Mouse (Mus musculus) CH12.LX (cell line): ENCODE results near the gene Bsdc1. TPM values are rescaled to one million over a fixed set of nuclear protein-coding genes. Genes with fewer than 3 reads are reported as not detected.

Source experiments
- DNase-seq: peaks from one replicate; pipeline ENCODE4 v3.0.0-alpha.2; 2013; ENCODE audit errors: extremely low read depth
- H3K27ac ChIP-seq: 2 replicates; pipeline ENCODE4 v1.5.1; 2012; ENCODE audit warnings: low read depth, mild to moderate bottlenecking, control low read depth, moderate library complexity; ENCODE audit not compliant: insufficient read depth
- H3K27me3 ChIP-seq: replicated peaks from 2 replicates; pipeline ENCODE3; 2012; ENCODE audit warnings: inconsistent platforms
- H3K36me3 ChIP-seq, 2 experiments: replicated peaks in 1 of 2; 2 replicates each; pipeline versions ENCODE3 to v1.6.1; 2012; ENCODE audit warnings: inconsistent platforms in 1 of 2, low read length in 1 of 2, mild to moderate bottlenecking in 1 of 2, mixed read lengths in 1 of 2, moderate library complexity in 1 of 2; ENCODE audit not compliant: control insufficient read depth in 1 of 2, insufficient read depth in 1 of 2
- H3K4me1 ChIP-seq, 2 experiments: 2 replicates each; pipeline ENCODE4 v1.6.1; 2012; ENCODE audit warnings: inconsistent platforms in 1 of 2, moderate library complexity in 1 of 2; ENCODE audit not compliant: insufficient read depth in 2 of 2, control insufficient read depth in 1 of 2
- H3K4me2 ChIP-seq: 2 replicates; pipeline ENCODE4 v1.6.1; 2012; ENCODE audit warnings: low read depth, mild to moderate bottlenecking, control low read depth; ENCODE audit not compliant: poor library complexity, insufficient read depth, severe bottlenecking
- H3K4me3 ChIP-seq, 3 experiments: fragments of 150-350 bp in 1 of 3; sonication (generic) in 1 of 3; replicated peaks in 1 of 3; 2 replicates each; pipeline versions ENCODE3 to v1.5.1; 2011 to 2012; ENCODE audit warnings: low read depth in 2 of 3, low read length in 2 of 3, mild to moderate bottlenecking in 2 of 3, moderate library complexity in 2 of 3, control low read depth in 1 of 3, improper control_type of control experiment in 1 of 3, inconsistent platforms in 1 of 3, mixed read lengths in 1 of 3; ENCODE audit not compliant: poor library complexity in 1 of 3
- H3K79me2 ChIP-seq: replicated peaks from 2 replicates; pipeline ENCODE4 v1.6.1; 2012; ENCODE audit warnings: mild to moderate bottlenecking, moderate library complexity; ENCODE audit not compliant: control insufficient read depth, poor library complexity, insufficient read depth, severe bottlenecking; ENCODE audit errors: extremely low read depth
- H3K9ac ChIP-seq: 2 replicates; pipeline ENCODE4 v1.6.1; 2012; ENCODE audit warnings: low read depth, mild to moderate bottlenecking, control low read depth, moderate library complexity; ENCODE audit not compliant: insufficient read depth
- H3K9me3 ChIP-seq: replicated peaks from 2 replicates; pipeline ENCODE3; 2012; ENCODE audit warnings: low read length, inconsistent platforms, mixed read lengths
- CHD2 ChIP-seq: IDR thresholded peaks from 2 replicates; pipeline ENCODE4 v1.6.1; 2011; ENCODE audit warnings: low read length, improper control_type of control experiment
- CTCF ChIP-seq, 2 experiments: IDR thresholded peaks in 1 of 2; conservative IDR thresholded peaks in 1 of 2; 2 replicates each; pipeline ENCODE4 v1.5.1; 2011 to 2012; ENCODE audit warnings: low read depth in 2 of 2, low read length in 2 of 2, improper control_type of control experiment in 1 of 2, inconsistent platforms in 1 of 2, mild to moderate bottlenecking in 1 of 2, moderate library complexity in 1 of 2
- ETS1 ChIP-seq: conservative IDR thresholded peaks from 2 replicates; pipeline ENCODE4 v1.6.1; 2012; ENCODE audit warnings: low read depth, mild to moderate bottlenecking, inconsistent platforms, low read length, improper control_type of control experiment, moderate library complexity
- MXI1 ChIP-seq: IDR thresholded peaks from 2 replicates; pipeline ENCODE4 v1.6.1; 2011; ENCODE audit warnings: mild to moderate bottlenecking, low read depth, low read length, improper control_type of control experiment
- NRF1 ChIP-seq: IDR thresholded peaks from 2 replicates; pipeline ENCODE4 v1.6.1; 2014; ENCODE audit warnings: low read depth, mild to moderate bottlenecking, inconsistent platforms, low read length, improper control_type of control experiment, moderate library complexity
- PAX5 ChIP-seq: IDR thresholded peaks from 2 replicates; pipeline ENCODE4 v1.6.1; 2012; ENCODE audit warnings: low read length, inconsistent platforms, mixed read lengths
- SIN3A ChIP-seq: IDR thresholded peaks from 2 replicates; pipeline ENCODE4 v1.6.1; 2012; ENCODE audit warnings: low read length, improper control_type of control experiment, inconsistent platforms
- TBP ChIP-seq: conservative IDR thresholded peaks from 2 replicates; pipeline ENCODE4 v1.6.1; 2011; ENCODE audit warnings: low read depth, low read length, improper control_type of control experiment
- UBTF ChIP-seq: IDR thresholded peaks from 2 replicates; pipeline ENCODE4 v1.6.1; 2012; ENCODE audit warnings: low read depth, mild to moderate bottlenecking, inconsistent platforms, low read length, improper control_type of control experiment, moderate library complexity
- USF1 ChIP-seq: IDR thresholded peaks from 2 replicates; pipeline ENCODE4 v1.6.1; 2014; ENCODE audit warnings: low read depth, mild to moderate bottlenecking, inconsistent platforms, low read length, improper control_type of control experiment
- USF2 ChIP-seq: conservative IDR thresholded peaks from 2 replicates; pipeline ENCODE4 v1.6.1; 2011; ENCODE audit warnings: low read depth, low read length, improper control_type of control experiment
- ZC3H11A ChIP-seq: IDR thresholded peaks from 2 replicates; pipeline ENCODE4 v1.6.1; 2012; ENCODE audit warnings: low read depth, mild to moderate bottlenecking, inconsistent platforms, low read length, improper control_type of control experiment
- ZKSCAN1 ChIP-seq: IDR thresholded peaks from 2 replicates; pipeline ENCODE4 v1.6.1; 2012; ENCODE audit warnings: low read depth, inconsistent platforms, low read length, improper control_type of control experiment, borderline replicate concordance
- dilution Hi-C: fragments of 300-500 bp; cut with MboI; formaldehyde crosslinking; loops from 2 replicates; pipeline ENCODE4 v1.14.3; 2020; ENCODE audit warnings: low sequenced_read_pairs; ENCODE audit not compliant: extremely low pct_unique_long_range_greater_than_20kb, extremely low pct_ligation_motif_present
- in situ Hi-C: fragments of 300-500 bp; cut with MboI; formaldehyde crosslinking; loops from 3 replicates; pipeline ENCODE4 v1.14.3; 2019; ENCODE audit warnings: low sequenced_read_pairs, low pct_ligation_motif_present, low pct_unique_long_range_greater_than_20kb, mixed read lengths
- polyA plus RNA-seq: library from polyadenylated mRNA; unstranded; fragments of >175 nt; gene quantifications from 2 replicates; pipeline ENCODE4 v1.2.1, GENCODE M21; 2012; ENCODE audit warnings: low read depth; ENCODE audit not compliant: insufficient read length
- total RNA-seq, 2 experiments: library from RNA; depleted of rRNA; stranded (reverse); fragments of 300-350 nt in 1 of 2; fragments of >200 nt in 1 of 2; gene quantifications; 2 replicates each; pipeline ENCODE4 v1.2.3; 2012 to 2014

The Bsdc1 gene
- total and polyA plus RNA-seq, 3 experiments, result 16.1 to 20.6 (median 20.4) TPM

- Histone ChIP-seq H3K27me3 (no peaks in the 10 kb centered on the region), H3K4me2 (no peak overlapping the region), H3K79me2 (no peaks in the 10 kb centered on the region)
- in situ Hi-C loops, result no loop called here
- dilution Hi-C loops, result no loop called here
- TF ChIP-seq ETS1, result no peak
- TF ChIP-seq, all 38 proteins: peak for 0
- H3K4me3 ChIP-seq, result no peak overlapping the region
- no peaks in the 10 kb centered on the region for H3K9me3 ChIP-seq
- DNase-seq, result no peak
- H3K9ac ChIP-seq, result no peak overlapping the region
- no peak overlapping the region for H3K27ac ChIP-seq
- no peaks in the 10 kb centered on the region for H3K36me3 ChIP-seq
- peaks cover 11 to 64% of the 10 kb centered on the region in 2 experiments for H3K4me1 ChIP-seq
Measured at GRCm38 (mm10) chr4:129502901-129503444, 41.6 kb downstream of the Bsdc1 start.

DNA sequence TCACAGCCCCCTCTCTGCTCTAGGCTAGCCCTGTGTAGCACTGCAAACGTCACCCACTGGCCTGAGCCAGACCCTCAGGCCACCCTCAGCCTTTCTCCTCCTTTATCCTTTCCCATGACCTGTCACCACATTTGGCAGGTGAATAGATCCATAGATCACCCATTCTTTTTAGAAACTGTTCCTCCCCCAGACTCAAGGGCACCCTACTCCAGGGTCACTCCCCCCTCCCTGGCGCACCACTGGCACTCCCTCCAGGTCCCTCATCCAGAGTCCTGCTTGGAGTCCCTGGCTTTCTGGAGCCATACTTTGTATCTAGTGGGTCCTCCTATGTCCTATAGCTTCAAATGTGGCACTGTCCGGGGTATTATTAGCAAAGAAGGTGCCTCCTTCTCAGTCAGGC lies 44.1 kb downstream of the Bsdc1 start:
- dilution Hi-C loops, result no loop called here
- no peak for DNase-seq
- Histone ChIP-seq H3K4me3 (no peak overlapping the region), H3K27me3 (no peaks in the 10 kb centered on the region), H3K9me3 (no peaks in the 10 kb centered on the region), H3K9ac (no peak overlapping the region), H3K79me2 (no peaks in the 10 kb centered on the region), H3K4me1 (peaks cover 11 to 66% of the 10 kb centered on the region in 2 experiments), H3K36me3 (no peaks in the 10 kb centered on the region), H3K27ac (no peak overlapping the region), H3K4me2 (no peak overlapping the region)
- no peak for TF ChIP-seq CTCF (conservative IDR thresholded peaks at IDR 0.05 in 1 of 2, IDR thresholded peaks at IDR 0.05 in 1 of 2; ENCODE audit: low read depth in 2 of 2, low read length in 2 of 2)
- TF ChIP-seq UBTF, result no peak
- TF ChIP-seq NRF1, result no peak
- TF ChIP-seq USF1, result no peak
- no peak for TF ChIP-seq SIN3A
- no peak for TF ChIP-seq ZC3H11A
- no peak for TF ChIP-seq TBP
- TF ChIP-seq ZKSCAN1, result no peak
- no peak for TF ChIP-seq USF2
- TF ChIP-seq MXI1, result no peak
- no peak for TF ChIP-seq CHD2
- TF ChIP-seq PAX5, result no peak
- in situ Hi-C loops, result no loop called here
